Comparison of ENCODE assay signal across 8 mouse cellular contexts in genomic region chr7:51861250-51862096, GRCm38 (mm10). TPM values are rescaled to one million over a fixed set of nuclear protein-coding genes. Genes with fewer than 3 reads are reported as not detected.
A peak's percentile ranks its signal among the peaks of the same experiment; 100 is the strongest.
DNase-seq lines count a peak whose midpoint lies in the region; ATAC-seq and TF ChIP-seq lines count a peak whose summit lies in the region.

Gene Gas2 (plus strand): TSS chr7:51862015.

- H3K27me3 ChIP-seq in embryonic facial prominence, embryonic 10.5 days (replicated peaks; ENCODE audit: low read depth, poor library complexity, severe bottlenecking) = no peaks in the 10 kb centered on the region
- H3K27me3 ChIP-seq in intestine, postnatal 0 days (replicated peaks; ENCODE audit: control insufficient read depth, insufficient read depth, low read length) = no peaks in the 10 kb centered on the region
- no peaks in the 10 kb centered on the region for H3K27me3 ChIP-seq in midbrain, embryonic 10.5 days (ENCODE audit: low read depth, poor library complexity, severe bottlenecking)

- H3K9me3 ChIP-seq in embryonic facial prominence, embryonic 10.5 days = no peaks in the 10 kb centered on the region
- no peaks in the 10 kb centered on the region for H3K9me3 ChIP-seq in intestine, postnatal 0 days (ENCODE audit: control insufficient read depth)
- H3K9me3 ChIP-seq in midbrain, embryonic 10.5 days (replicated peaks) = no peaks in the 10 kb centered on the region

- TF ChIP-seq CTCF in intestine, postnatal 0 days (IDR thresholded peaks at IDR 0.05; ENCODE audit: low read depth) = no peak

- H3K4me3 ChIP-seq in embryonic facial prominence, embryonic 10.5 days = peak within 1 kb of the TSS; percentile 70
- H3K4me3 ChIP-seq in intestine, postnatal 0 days (ENCODE audit: low read depth, low read length) = peak within 1 kb of the TSS; percentile 80
- peak within 1 kb of the TSS; percentile 72 for H3K4me3 ChIP-seq in midbrain, embryonic 10.5 days

- ATAC-seq in intestine, postnatal 0 days = peak; percentile 93

- H3K36me3 ChIP-seq in embryonic facial prominence, embryonic 10.5 days (replicated peaks) = peaks cover 44% of the 10 kb centered on the region
- no peaks in the 10 kb centered on the region for H3K36me3 ChIP-seq in intestine, postnatal 0 days (ENCODE audit: control insufficient read depth, insufficient read depth)
- peaks cover 51% of the 10 kb centered on the region for H3K36me3 ChIP-seq in midbrain, embryonic 10.5 days

- H3K9ac ChIP-seq in intestine, postnatal 0 days (ENCODE audit: low read depth, low read length) = peak within 1 kb of the TSS; percentile 80

- peak within 1 kb of the TSS; percentile 97 for H3K27ac ChIP-seq in embryonic facial prominence, embryonic 10.5 days (replicated peaks)
- peak within 1 kb of the TSS; percentile 96 for H3K27ac ChIP-seq in intestine, postnatal 0 days (ENCODE audit: low read depth, low read length)
- peak within 1 kb of the TSS; percentile 97 for H3K27ac ChIP-seq in midbrain, embryonic 10.5 days (replicated peaks)

- peak within 1 kb of the TSS; percentile 73 for H3K4me2 ChIP-seq in intestine, postnatal 0 days (replicated peaks; ENCODE audit: low read depth)

- peaks cover 29% of the 10 kb centered on the region for H3K4me1 ChIP-seq in embryonic facial prominence, embryonic 10.5 days
- 0 out of 2 replicates have a peak, but pooled peaks cover 4% of the 10 kb centered on the region for H3K4me1 ChIP-seq in intestine, postnatal 0 days (replicated peaks; ENCODE audit: control insufficient read depth, insufficient read depth, low read length)
- H3K4me1 ChIP-seq in midbrain, embryonic 10.5 days = peaks cover 22% of the 10 kb centered on the region

- peak; percentile 94 for DNase-seq in adrenal gland, postnatal 14 days
- DNase-seq in embryonic facial prominence, embryonic 10.5 days (ENCODE audit: low spot score) = peak; percentile 88
- peak; percentile 16 for DNase-seq in gonadal fat pad, adult 2 months (ENCODE audit: low read depth)
- peak; percentile 90 to 95 for DNase-seq in left cerebral cortex, postnatal 36 days (ENCODE audit: low spot score in 2 of 2)
- DNase-seq in midbrain, embryonic 10.5 days (ENCODE audit: low spot score) = peak; percentile 82
- peak; percentile 79 to 83 for DNase-seq in right cerebral cortex, postnatal 36 days (ENCODE audit: low spot score in 2 of 2)
- peak; percentile 84 to 87 for DNase-seq in urinary bladder, postnatal 4 days (ENCODE audit: low spot score in 2 of 2)

- intact Hi-C loops in left cerebral cortex, postnatal 36 days (cut with DNase I) = loop anchor here (10.0 kb wide), 1 partner anchor 113 kb away; no protein-coding TSS in a partner anchor

- 8% methylated on average over 105 of the region's 105 CpGs for WGBS in embryonic facial prominence, embryonic 10.5 days
- 8% methylated on average over 86 of the region's 105 CpGs for WGBS in intestine, postnatal 0 days
- 9% methylated on average over 104 of the region's 105 CpGs for WGBS in midbrain, embryonic 10.5 days

RNA-seq across cellular contexts. Expression of gene Gas2, which starts in this region (rescaled TPM):
- total RNA-seq in adrenal gland, postnatal 14 days (2021) = 31.3 and 36.4 TPM in 2 replicates
- polyA plus RNA-seq in embryonic facial prominence, embryonic 10.5 days (2016; fragmentation: Nextera tagmentation; extraction: Ambion mirVana) = 28.2 and 30.1 TPM in 2 replicates
- 2.6 and 3.3 TPM in 2 replicates for polyA plus RNA-seq in gonadal fat pad, adult 2 months (2012; rRNA removed)
- polyA plus RNA-seq in intestine, postnatal 0 days (2015; fragmentation: Nextera tagmentation; extraction: Ambion mirVana) = 5.3 and 6.3 TPM in 2 replicates
- total RNA-seq in left cerebral cortex, postnatal 36 days (2021) = 10 to 100 TPM; 26.5 to 28.5 TPM
- polyA plus RNA-seq in midbrain, embryonic 10.5 days (2016; fragmentation: Nextera tagmentation; extraction: Ambion mirVana) = 20.2 and 26.0 TPM in 2 replicates

Comparison
In these comparisons a context has a peak if more than half of its experiments do, and no peak if none do; other contexts are left out.
1. Peak in every context shown above with its lines: DNase-seq, ATAC-seq, H3K4me3 ChIP-seq and H3K27ac ChIP-seq.
2. DNase-seq: peak in every context shown above with its lines; median percentile 94 in adrenal gland, postnatal 14 days; 92 in left cerebral cortex, postnatal 36 days; 88 in embryonic facial prominence, embryonic 10.5 days; 86 in urinary bladder, postnatal 4 days; 82 in midbrain, embryonic 10.5 days; 81 in right cerebral cortex, postnatal 36 days; 16 in gonadal fat pad, adult 2 months.